Mouse (Mus musculus) kidney, postnatal 10 days (tissue): Measurements from ENCODE around the gene Zfp329.
A peak's percentile ranks its signal among the peaks of the same experiment; 100 is the strongest.
"Not testable (repeated sequence)": the region's sequence is repeated elsewhere in the genome, so short reads cannot be mapped to it uniquely, and the experiment has no call there.

Experiments used
- DNase-seq: peaks from one replicate; pipeline ENCODE4 v3.0.0; 2021; ENCODE audit warnings: mixed read lengths

The Zfp329 gene

DNA sequence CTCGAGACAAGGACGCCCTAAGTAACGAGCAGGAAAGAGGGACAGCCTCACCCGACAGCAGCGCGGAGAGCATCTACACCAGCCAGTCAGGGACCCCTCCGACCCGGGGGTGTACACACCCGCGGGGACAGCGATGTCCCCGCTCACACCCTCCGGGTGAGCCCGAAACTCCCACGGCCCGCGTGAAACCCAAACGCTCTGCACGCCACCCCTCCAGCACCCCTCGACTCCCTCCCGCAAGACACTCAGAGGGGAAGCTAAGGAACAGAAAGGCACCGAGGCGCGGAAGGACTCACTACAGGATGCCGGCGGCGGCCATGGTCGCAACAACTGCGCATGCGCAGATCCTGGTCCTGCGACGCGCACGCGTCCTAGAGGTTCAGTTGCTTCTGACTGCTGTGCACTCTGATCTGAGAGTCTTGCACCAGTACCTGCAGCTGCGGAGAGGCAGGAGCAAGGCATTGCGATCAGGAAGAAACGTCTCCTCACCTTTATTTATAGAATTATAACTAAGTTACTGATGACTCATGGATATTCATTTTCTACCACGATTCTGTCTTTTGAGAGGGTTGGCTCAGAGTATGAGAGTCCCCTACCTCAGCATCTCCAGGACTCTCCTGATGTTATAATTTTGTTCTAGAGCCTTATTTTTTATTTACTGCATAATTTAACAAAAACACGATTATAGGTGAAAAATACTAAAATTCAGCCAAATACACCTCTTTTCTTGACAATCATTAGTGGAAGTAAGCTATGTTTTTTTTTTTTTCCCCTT, at the start of gene Zfp329:
Zfp329 (minus strand) TSS at position 338 of the 775 bp plus-strand sequence.
- DNase-seq = peak; percentile 95

DNA sequence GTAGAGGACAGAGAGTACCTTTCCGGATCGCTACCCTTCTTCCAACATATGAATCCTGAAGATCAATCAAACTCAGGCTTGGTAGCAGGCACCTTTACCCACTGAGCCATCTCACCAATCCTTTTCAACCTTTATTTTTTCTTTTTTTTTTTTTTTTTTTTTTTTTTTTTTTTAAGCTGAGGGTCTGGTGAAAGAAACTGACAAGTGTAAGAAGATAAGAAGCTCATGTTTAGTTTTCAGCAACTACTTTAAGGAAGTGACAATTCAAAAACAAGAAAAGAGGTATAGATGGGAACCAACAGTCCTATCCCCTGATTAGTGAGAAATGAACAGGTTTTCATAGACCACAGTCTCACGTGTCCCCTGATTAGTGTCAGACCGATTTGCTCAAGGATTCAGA, 17.1 kb upstream of the Zfp329 start:
- DNase-seq = no peak

DNA sequence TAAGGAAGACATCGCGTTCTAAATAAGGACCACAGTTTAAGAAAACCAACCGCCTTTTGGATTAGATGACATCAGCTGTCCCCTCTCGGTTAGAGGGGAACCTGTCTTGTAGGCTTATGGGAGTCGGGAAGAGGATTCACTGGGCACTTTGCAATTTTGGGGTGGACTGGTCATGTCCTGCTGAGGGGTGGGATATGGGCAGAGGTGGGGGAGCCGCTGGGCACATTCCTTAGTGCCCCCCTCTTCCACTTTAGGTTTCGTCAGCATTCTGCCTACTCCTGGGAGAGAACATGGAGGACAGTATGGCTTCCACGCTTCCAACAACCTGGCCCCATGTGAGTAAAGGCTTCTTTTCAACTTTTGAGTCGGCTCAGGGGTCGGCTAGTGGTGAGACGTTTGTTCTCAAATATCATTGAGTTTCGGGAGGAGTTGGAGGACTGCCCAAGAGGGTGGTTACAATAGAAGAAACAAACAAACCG, 16.6 kb upstream of the Zfp329 start:
- peak; percentile 51 for DNase-seq

GRCm38 (mm10) chr7:12834162-12835120, 15.8 kb upstream of the Zfp329 start, which contains the start of gene Zfp110:
TSS of gene Zfp110 (plus strand) at chr7:12834761.
- DNase-seq = peak; percentile 95

GRCm38 (mm10) chr7:12815566-12815965, 3.1 kb downstream of the Zfp329 start:
- no peak for DNase-seq

DNA sequence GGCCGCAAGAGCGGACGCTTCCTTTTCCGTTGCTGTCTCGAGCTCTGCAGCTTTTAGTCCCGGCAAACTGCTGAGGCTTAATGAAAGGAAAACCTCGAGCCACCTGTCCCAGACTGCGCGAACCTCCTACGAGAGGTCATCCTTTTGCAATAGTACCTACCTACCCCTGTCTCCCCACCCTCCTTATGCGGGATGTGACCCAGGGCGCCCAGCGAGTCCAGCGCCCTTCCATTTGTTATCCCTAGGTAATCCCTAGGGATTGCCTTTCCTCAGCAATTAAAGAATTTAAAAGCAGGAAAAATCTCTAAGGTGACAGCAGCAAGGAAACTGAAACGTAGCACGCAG, 15.0 kb downstream of the Zfp329 start:
- DNase-seq = no peak

GRCm38 (mm10) chr7:12802866-12803726, 15.6 kb downstream of the Zfp329 start, which contains the start of gene Zscan18:
TSS of gene Zscan18 (minus strand) at chr7:12803635.
- DNase-seq = peak; percentile 79

GRCm38 (mm10) chr7:12799554-12799953, 19.1 kb downstream of the Zfp329 start:
- no peak for DNase-seq

- no peak for DNase-seq
These were observed 20.7 kb downstream of the Zfp329 start for GRCm38 (mm10) chr7:12797971-12798370.

GRCm38 (mm10) chr7:12792624-12793023, 26.0 kb downstream of the Zfp329 start:
- not testable (repeated sequence) for DNase-seq

DNA sequence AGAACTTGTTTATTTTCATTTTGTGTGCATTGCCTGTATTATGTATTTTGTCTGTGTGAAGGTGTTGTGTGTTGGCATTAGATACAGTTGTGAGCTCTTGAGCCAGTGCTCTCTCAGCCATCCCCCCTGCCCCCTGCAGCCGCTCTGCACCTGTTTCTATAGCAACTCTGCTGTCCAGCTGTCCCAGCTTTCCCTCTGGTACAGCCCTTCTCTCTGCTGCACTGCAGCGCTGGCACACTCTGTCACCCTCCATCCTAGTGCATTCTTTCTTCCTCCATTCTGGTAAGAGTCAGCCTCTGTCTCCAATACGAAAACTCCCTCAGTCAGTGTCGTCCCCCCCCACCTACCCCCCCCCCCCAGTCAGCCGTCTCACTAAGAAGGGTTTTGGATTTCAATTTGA, 30.6 kb downstream of the Zfp329 start:
- no peak for DNase-seq

DNA sequence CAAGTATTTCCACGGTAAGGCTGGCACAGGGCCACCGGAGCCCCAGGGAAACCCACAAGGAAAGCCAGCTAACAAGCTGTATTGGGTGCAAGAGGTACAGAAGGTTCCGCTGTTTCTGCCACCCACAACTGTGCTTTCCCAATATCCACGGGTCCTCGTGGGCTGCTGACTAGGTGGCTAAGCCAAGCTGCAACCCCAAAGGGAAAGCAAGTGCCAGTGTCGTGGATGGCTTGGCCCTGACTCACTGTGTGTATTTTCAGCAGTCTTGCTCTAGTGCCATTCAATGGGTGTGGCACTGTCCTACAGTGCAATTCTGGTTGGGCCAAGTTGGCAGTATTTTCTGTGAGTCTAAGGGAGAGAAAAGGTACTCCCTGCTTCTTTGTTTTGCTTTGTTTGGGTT, 31.3 kb downstream of the Zfp329 start:
- no peak for DNase-seq

GRCm38 (mm10) chr7:12780151-12780830, 38.4 kb downstream of the Zfp329 start:
- DNase-seq = peak; percentile 91

DNA sequence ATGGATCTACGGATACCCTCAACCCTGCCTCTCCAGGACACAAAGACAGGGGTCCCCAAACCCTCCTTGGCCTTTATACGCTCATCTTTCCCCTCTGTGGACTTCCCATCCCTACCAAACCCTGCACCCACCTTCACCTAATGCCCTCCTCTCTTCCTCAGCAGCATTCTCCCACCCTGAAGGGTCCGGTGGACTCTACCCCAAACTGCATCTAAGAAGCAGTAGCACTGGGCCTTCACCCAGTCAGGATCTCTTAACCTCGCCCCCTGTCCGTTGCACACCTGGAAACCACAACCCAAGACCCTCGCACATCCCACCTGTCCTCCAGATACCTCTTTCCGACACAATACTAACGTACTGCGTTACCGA, 38.9 kb downstream of the Zfp329 start:
- no peak for DNase-seq

GRCm38 (mm10) chr7:12779141-12779540, 39.5 kb downstream of the Zfp329 start:
- DNase-seq = no peak

- DNase-seq = no peak
These were observed 44.1 kb downstream of the Zfp329 start for GRCm38 (mm10) chr7:12774606-12775005.

- DNase-seq = no peak
These were observed 44.5 kb downstream of the Zfp329 start for GRCm38 (mm10) chr7:12774111-12774510.
